Mouse (Mus musculus) embryonic stem cell, embryonic (primary cell): ENCODE measurements at regions not wholly inside any gene's neighbourhood (a gene's known extent, or its start where the extent isn't known, plus 50 kb on each side); places are given as distances from the start of the nearest gene placed in this dataset.

Experiments
- CTCF ChIA-PET, 4 experiments: fragments of 300-600 bp in 2 of 4; fragments of 350-600 bp in 2 of 4; sonication (Branson Sonifier 250); formaldehyde crosslinking; loops; one replicate each; lab custom pipeline; 2022; ENCODE audit warnings: inconsistent platforms in 2 of 4; lab: Charles Lee
- POLR2A ChIA-PET, 4 experiments: fragments of 300-600 bp in 2 of 4; fragments of 350-600 bp in 2 of 4; sonication (Branson Sonifier 250); formaldehyde crosslinking; loops; one replicate each; lab custom pipeline; 2022; ENCODE audit warnings: antibody characterized with exemption in 4 of 4, inconsistent platforms in 1 of 4; lab: Charles Lee

DNA sequence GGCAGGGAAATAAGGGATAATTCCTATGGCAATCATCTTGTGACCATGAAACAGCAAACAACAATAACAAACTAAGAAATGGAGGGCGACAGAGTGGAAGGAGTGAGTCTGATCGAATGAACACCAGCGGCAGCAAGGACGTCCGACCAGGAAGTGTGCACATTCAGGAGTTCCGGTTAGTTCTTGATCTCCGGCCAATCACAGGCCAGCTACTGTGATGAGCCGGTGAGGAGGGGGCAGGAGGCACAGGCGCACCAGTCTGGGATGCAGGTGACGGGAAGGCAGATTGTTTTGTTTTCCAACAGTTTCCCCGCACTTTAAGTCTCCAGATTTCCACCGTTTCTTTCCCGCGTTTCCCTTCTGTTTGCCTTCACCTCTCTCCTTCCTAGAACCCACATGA lies 50.3 kb upstream of the Hunk start:
- POLR2A ChIA-PET: no interaction called here
- CTCF ChIA-PET: interaction anchor here in 1 of 4 experiments (1.0 kb wide), 1 partner anchor 12 kb away, joined by 3 read pairs; no protein-coding TSS in a partner anchor

DNA sequence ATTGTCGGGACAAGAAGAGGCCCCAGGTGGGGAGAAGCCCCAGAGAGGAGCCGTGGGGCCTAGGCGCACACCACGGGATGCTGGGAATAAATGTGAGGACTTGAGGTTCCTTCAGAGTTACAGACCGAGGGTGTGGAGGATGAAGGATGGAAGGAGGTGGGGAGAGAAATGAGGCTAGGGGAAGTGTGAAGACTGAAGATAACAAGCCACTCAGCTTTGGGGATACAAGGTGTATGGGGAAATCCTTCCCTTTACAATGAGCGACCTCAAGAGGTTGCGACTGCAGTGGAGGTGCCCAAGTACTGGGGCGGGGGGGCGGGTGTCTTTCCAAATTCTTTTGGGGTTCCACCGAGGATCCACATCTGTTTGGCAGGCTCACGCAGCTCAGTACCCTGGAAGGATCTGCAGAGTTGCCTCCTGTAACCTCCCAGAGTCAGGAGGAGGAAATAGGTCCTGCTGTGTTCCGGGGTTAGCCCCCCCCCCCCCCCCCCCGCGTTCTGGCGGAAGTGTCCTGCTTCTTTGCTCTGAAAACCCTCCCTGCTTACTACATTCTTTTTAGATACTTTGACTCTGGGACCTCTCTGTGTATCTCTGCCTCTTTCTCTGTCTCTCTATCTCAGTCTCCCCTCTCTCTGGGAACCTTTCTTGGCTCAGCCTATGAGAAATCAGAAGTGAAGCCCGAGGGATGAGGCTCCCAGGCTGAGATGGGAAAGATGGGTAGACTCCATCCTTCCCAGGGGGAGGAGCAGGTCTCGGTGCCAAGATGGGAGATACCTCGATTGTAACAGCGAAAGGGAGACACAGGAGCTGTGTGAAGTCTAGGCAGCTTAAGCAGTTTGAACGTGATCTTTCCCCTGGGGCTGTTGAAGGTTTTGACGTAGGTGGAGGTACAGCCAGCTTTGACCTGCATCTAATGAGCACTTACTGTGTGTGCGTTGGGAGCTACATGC lies 49.8 kb upstream of the Scaf4 start:
- ChIA-PET CTCF (interaction anchor here in 3 of 4 experiments (0.5 to 1.5 kb wide), 3 partner anchors 11 to 144 kb away, joined by 3 to 4 read pairs (median 4); no protein-coding TSS in a partner anchor), POLR2A (interaction anchor here in 2 of 4 experiments (1.1 to 1.6 kb wide), 2 partner anchors 22 to 24 kb away, joined by 3 to 4 read pairs; no protein-coding TSS in a partner anchor)
